Mouse (Mus musculus): ENCODE measurements around the gene Fblim1. TPM values are rescaled to one million over a fixed set of nuclear protein-coding genes. Genes with fewer than 3 reads are reported as not detected.

The Fblim1 gene
- total RNA-seq, 2 experiments from 2014 or later, result not detected

GRCm38 (mm10) chr4:141625774-141626550 lies 20.1 kb upstream of the Fblim1 start:
- ATAC-seq (ENCODE audit: poor library complexity, severe bottlenecking), result no peak

- ATAC-seq (ENCODE audit: poor library complexity, severe bottlenecking), result peak; percentile 31; the same call in 1 of the 2 replicates
These were observed 19.3 kb upstream of the Fblim1 start for GRCm38 (mm10) chr4:141624983-141625773.

GRCm38 (mm10) chr4:141624134-141624533 lies 18.2 kb upstream of the Fblim1 start:
- no peak for ATAC-seq (ENCODE audit: poor library complexity, severe bottlenecking)

GRCm38 (mm10) chr4:141623666-141624065 lies 17.8 kb upstream of the Fblim1 start, which contains the start of gene Slc25a34:
Gene Slc25a34 (minus strand): TSS chr4:141623821.
- ATAC-seq (ENCODE audit: poor library complexity, severe bottlenecking), result no peak

GRCm38 (mm10) chr4:141623037-141623436 lies 17.1 kb upstream of the Fblim1 start:
- ATAC-seq (ENCODE audit: poor library complexity, severe bottlenecking), result no peak

- no peak for ATAC-seq (ENCODE audit: poor library complexity, severe bottlenecking)
These were observed 16.7 kb upstream of the Fblim1 start for GRCm38 (mm10) chr4:141622580-141622979.

- ATAC-seq (ENCODE audit: poor library complexity, severe bottlenecking), result no peak
These were observed 16.2 kb upstream of the Fblim1 start for GRCm38 (mm10) chr4:141622091-141622490.

- ATAC-seq (ENCODE audit: poor library complexity, severe bottlenecking), result no peak
These were observed 15.4 kb upstream of the Fblim1 start for GRCm38 (mm10) chr4:141621297-141621696.

GRCm38 (mm10) chr4:141619299-141619883 lies 13.5 kb upstream of the Fblim1 start:
- ATAC-seq (ENCODE audit: poor library complexity, severe bottlenecking), result no peak

- ATAC-seq (ENCODE audit: poor library complexity, severe bottlenecking), result peak; percentile 75
These were observed 12.8 kb upstream of the Fblim1 start, which contains the start of gene Tmem82 for GRCm38 (mm10) chr4:141618565-141619243. Gene Tmem82 (minus strand): TSS chr4:141618633.

GRCm38 (mm10) chr4:141617863-141618564 lies 12.1 kb upstream of the Fblim1 start:
- ATAC-seq (ENCODE audit: poor library complexity, severe bottlenecking), result 0 out of 2 replicates have a peak, but pooled peaks have one; percentile 16

- peak; percentile 71 for ATAC-seq (ENCODE audit: poor library complexity, severe bottlenecking)
These were observed 11.4 kb upstream of the Fblim1 start for GRCm38 (mm10) chr4:141617299-141617698.

GRCm38 (mm10) chr4:141616811-141617210 lies 10.9 kb upstream of the Fblim1 start:
- no peak for ATAC-seq (ENCODE audit: poor library complexity, severe bottlenecking)

- no peak for ATAC-seq (ENCODE audit: poor library complexity, severe bottlenecking)
These were observed 9.1 kb upstream of the Fblim1 start for GRCm38 (mm10) chr4:141614946-141615345.

- no peak for ATAC-seq (ENCODE audit: poor library complexity, severe bottlenecking)
These were observed 3.6 kb upstream of the Fblim1 start for GRCm38 (mm10) chr4:141609538-141609937.

GRCm38 (mm10) chr4:141605421-141605820 lies 475 bp downstream of the Fblim1 start:
- ATAC-seq (ENCODE audit: poor library complexity, severe bottlenecking), result no peak

GRCm38 (mm10) chr4:141604493-141604892 lies 1.4 kb downstream of the Fblim1 start:
- ATAC-seq (ENCODE audit: poor library complexity, severe bottlenecking), result no peak

- no peak for ATAC-seq (ENCODE audit: poor library complexity, severe bottlenecking)
These were observed 2.0 kb downstream of the Fblim1 start for GRCm38 (mm10) chr4:141603921-141604320.

- ATAC-seq (ENCODE audit: poor library complexity, severe bottlenecking), result no peak; the same call in 1 of the 2 replicates
These were observed 3.2 kb downstream of the Fblim1 start for GRCm38 (mm10) chr4:141602523-141603223.
